Mouse (Mus musculus) embryonic stem cell, embryonic (primary cell): ENCODE results near the gene D3Ertd751e.

ENCODE experiments used
- CTCF ChIA-PET, 4 experiments: fragments of 300-600 bp in 2 of 4; fragments of 350-600 bp in 2 of 4; sonication (Branson Sonifier 250); formaldehyde crosslinking; loops; one replicate each; lab custom pipeline; 2022; ENCODE audit warnings: inconsistent platforms in 2 of 4; lab: Charles Lee
- POLR2A ChIA-PET, 4 experiments: fragments of 300-600 bp in 2 of 4; fragments of 350-600 bp in 2 of 4; sonication (Branson Sonifier 250); formaldehyde crosslinking; loops; one replicate each; lab custom pipeline; 2022; ENCODE audit warnings: antibody characterized with exemption in 4 of 4, inconsistent platforms in 1 of 4; lab: Charles Lee

The D3Ertd751e gene

DNA sequence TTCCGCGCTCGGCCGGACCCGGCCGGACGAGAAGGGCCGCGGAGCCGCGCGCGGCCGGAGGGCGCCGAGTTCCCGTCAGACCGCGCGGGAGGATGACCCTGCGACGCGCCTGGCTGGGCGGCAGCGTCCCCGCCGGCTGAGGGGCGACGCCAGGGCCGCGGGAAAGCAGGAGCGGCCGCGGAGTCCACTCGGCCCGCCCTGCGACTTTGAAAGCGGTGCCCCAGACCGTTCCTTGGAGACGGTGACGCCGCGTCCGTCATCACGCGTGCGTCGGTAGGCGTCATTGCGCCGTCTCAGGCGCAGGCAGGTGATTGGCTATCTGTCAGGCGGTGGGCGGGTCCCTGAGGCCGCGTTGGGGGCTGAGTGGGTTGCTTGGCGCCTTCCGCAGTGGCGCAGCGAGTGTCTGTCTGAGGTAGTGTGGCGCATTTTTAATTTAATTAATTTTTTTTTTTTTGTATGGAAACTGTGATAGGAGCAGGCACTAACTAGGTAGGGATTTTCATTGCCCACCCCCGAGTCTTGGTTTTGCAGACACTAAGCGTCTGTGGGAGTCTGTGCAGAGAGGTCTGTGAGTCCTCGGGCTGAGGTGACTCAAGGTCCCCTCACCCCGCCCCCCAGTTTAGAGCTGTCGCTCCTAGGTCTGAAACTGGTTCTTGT is at the start of gene D3Ertd751e, which contains the start of gene Sclt1:
TSS of gene D3Ertd751e (plus strand) at position 334 of the 657 bp plus-strand sequence.
TSS of gene Sclt1 (minus strand) at position 237 of the 657 bp plus-strand sequence.
- ChIA-PET CTCF (interaction anchor here in 2 of 4 experiments (0.6 kb wide), 3 partner anchors 44 to 522 kb away, joined by 3 read pairs; no protein-coding TSS in a partner anchor), POLR2A (interaction anchor here in 3 of 4 experiments (0.6 to 1.2 kb wide), 10 partner anchors 11 to 659 kb away, joined by 3 to 6 read pairs (median 4); partner anchors contain the start of gene Pgrmc2 (in 1 of the 3))

GRCm38 (mm10) chr3:41695681-41696080 is 46.7 kb upstream of the D3Ertd751e start:
- ChIA-PET POLR2A (interaction anchor here in 2 of 4 experiments (0.7 to 1.5 kb wide), 3 partner anchors 10 to 221 kb away, joined by 3 to 12 read pairs (median 3); no protein-coding TSS in a partner anchor), CTCF (interaction anchor here in 1 of 4 experiments (0.7 kb wide), 1 partner anchor 187 kb away, joined by 3 read pairs; no protein-coding TSS in a partner anchor)

DNA sequence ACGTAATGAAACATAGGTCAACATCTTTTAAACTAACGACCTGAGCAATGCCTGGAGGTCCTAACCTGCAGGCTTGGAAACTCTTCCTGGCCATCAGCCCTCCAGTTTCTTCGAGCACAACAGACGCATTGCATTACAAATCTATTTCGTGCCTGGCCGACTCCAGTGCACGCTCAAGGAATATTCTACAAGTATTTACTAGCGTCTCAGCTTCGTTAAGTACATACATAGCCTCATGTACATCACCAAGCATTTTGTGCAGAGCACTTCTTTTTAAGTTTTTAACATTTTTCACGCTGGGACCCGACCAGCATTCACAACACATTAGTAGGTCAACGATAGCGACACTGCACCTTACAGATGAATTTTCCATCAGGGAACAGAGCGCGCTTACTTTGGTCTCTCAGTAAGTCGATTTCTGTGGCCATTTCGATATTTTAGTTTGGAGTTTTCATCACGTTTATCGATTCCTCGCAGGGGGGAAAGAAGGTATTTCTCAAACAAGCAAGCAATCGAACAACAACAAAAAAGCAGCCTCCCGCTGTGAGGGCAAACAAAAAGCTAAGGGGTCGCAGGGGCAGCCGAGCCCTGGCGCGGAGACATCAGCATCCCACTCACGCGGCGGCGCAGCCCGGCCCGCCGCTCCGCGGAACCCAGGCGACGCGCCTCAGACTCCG is 672 bp upstream of the D3Ertd751e start:
- POLR2A ChIA-PET, result interaction anchor here in 2 of 4 experiments (0.8 to 1.2 kb wide), 3 partner anchors 16 to 659 kb away, joined by 3 read pairs; partner anchors contain the start of gene Pgrmc2 (in 1 of the 2)
- CTCF ChIA-PET, result no interaction called here

GRCm38 (mm10) chr3:41743436-41743835 is 1.0 kb downstream of the D3Ertd751e start:
- ChIA-PET POLR2A (interaction anchor here in 3 of 4 experiments (0.7 to 1.2 kb wide), 6 partner anchors 12 to 660 kb away, joined by 3 to 6 read pairs (median 4); no protein-coding TSS in a partner anchor), CTCF (interaction anchor here in 1 of 4 experiments (0.6 kb wide), 1 partner anchor 532 kb away, joined by 3 read pairs; no protein-coding TSS in a partner anchor)

GRCm38 (mm10) chr3:41754556-41754955 is 12.1 kb downstream of the D3Ertd751e start:
- CTCF ChIA-PET, result no interaction called here

GRCm38 (mm10) chr3:41762091-41762490 is 19.7 kb downstream of the D3Ertd751e start:
- ChIA-PET POLR2A (no interaction called here), CTCF (no interaction called here)

More at GRCm38 (mm10) chr3:41754556-41754955, 12.1 kb downstream of the D3Ertd751e start:
- POLR2A ChIA-PET, result no interaction called here

GRCm38 (mm10) chr3:41812447-41812846 is 70.0 kb downstream of the D3Ertd751e start:
- CTCF ChIA-PET, result no interaction called here

More at GRCm38 (mm10) chr3:41812447-41812846, 70.0 kb downstream of the D3Ertd751e start:
- POLR2A ChIA-PET, result no interaction called here
